Mouse (Mus musculus) cerebral cortex, adult 2 months (tissue): ENCODE data around the gene Naip1.

Experiments
- WGBS: fragments of 180-500 bp; shearing (Covaris S2); methylation state at CpG from one replicate; pipeline ENCODE4 v1.1.7; 2018; 5-methylcytosine and 5-hydroxymethylcytosine counted together

Naip1 gene

DNA sequence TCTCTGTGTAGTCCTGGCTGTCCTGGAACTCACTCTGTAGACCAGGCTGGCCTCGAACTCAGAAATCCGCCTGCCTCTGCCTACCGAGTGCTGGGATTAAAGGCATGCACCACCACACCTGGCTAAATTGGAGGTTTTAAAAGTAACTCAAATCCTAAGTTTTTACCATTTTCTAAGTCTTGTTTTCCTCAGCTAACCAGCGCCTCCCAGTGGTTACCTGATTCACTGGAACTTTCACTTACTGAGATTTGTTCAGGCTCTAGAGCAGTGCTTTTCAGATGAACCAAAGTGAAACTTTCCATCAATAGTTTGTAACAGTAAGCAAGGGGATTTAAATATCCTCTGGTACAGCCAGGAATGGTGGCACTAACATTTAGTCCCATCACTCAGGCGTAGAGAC is 61.6 kb downstream of the Naip1 start:
- 32% methylated on average over 5 of the region's 5 CpGs for WGBS

- WGBS, result 91% methylated on average over 1 of the region's 1 CpGs
These were observed 82.1 kb downstream of the Naip1 start for GRCm38 (mm10) chr13:100370536-100370935.
